Mouse (Mus musculus): ENCODE results near the gene Apoa5.

The Apoa5 gene

GRCm38 (mm10) chr9:46268343-46268873 lies at the start of gene Apoa5:
Apoa5 (plus strand) TSS chr9:46268633.
- no peak for DNase-seq (ENCODE audit: low spot score in 2 of 2)

GRCm38 (mm10) chr9:46223090-46223489 lies 45.3 kb upstream of the Apoa5 start:
- DNase-seq (ENCODE audit: low spot score in 2 of 2): no peak

GRCm38 (mm10) chr9:46224101-46224500 lies 44.3 kb upstream of the Apoa5 start:
- DNase-seq (ENCODE audit: low spot score in 2 of 2): no peak

GRCm38 (mm10) chr9:46224945-46225660 lies 43.3 kb upstream of the Apoa5 start:
- no peak for DNase-seq (ENCODE audit: low spot score in 2 of 2)

- DNase-seq (ENCODE audit: low spot score in 2 of 2): no peak
Observed at GRCm38 (mm10) chr9:46227064-46227614, 41.3 kb upstream of the Apoa5 start.

GRCm38 (mm10) chr9:46228491-46228890 lies 39.9 kb upstream of the Apoa5 start, which contains the start of gene Apoa1:
Apoa1 (plus strand) TSS chr9:46228580.
- DNase-seq (ENCODE audit: low spot score in 2 of 2): no peak

GRCm38 (mm10) chr9:46229573-46230449 lies 38.6 kb upstream of the Apoa5 start:
- peak; percentile 35 to 59 for DNase-seq (ENCODE audit: low spot score in 2 of 2)

- DNase-seq (ENCODE audit: low spot score in 2 of 2): no peak
Observed at GRCm38 (mm10) chr9:46230450-46230975, 37.9 kb upstream of the Apoa5 start.

- no peak for DNase-seq (ENCODE audit: low spot score in 2 of 2)
Observed at GRCm38 (mm10) chr9:46235196-46235595, 33.2 kb upstream of the Apoa5 start.

- no peak for DNase-seq (ENCODE audit: low spot score in 2 of 2)
Observed at GRCm38 (mm10) chr9:46235596-46235648, 33.0 kb upstream of the Apoa5 start, which contains the start of gene Apoc3. Apoc3 (minus strand) TSS chr9:46235636.

GRCm38 (mm10) chr9:46235649-46236048 lies 32.8 kb upstream of the Apoa5 start:
- DNase-seq (ENCODE audit: low spot score in 2 of 2): no peak

- no peak for DNase-seq (ENCODE audit: low spot score in 2 of 2)
Observed at GRCm38 (mm10) chr9:46238850-46239249, 29.6 kb upstream of the Apoa5 start.

GRCm38 (mm10) chr9:46240526-46241153 lies 27.8 kb upstream of the Apoa5 start, which contains the start of gene Apoa4:
Apoa4 (plus strand) TSS chr9:46240696.
- DNase-seq (ENCODE audit: low spot score in 2 of 2): no peak

GRCm38 (mm10) chr9:46241818-46242217 lies 26.6 kb upstream of the Apoa5 start:
- no peak for DNase-seq (ENCODE audit: low spot score in 2 of 2)

GRCm38 (mm10) chr9:46243122-46243521 lies 25.3 kb upstream of the Apoa5 start:
- DNase-seq (ENCODE audit: low spot score in 2 of 2): no peak

GRCm38 (mm10) chr9:46243584-46243983 lies 24.8 kb upstream of the Apoa5 start:
- no peak for DNase-seq (ENCODE audit: low spot score in 2 of 2)

GRCm38 (mm10) chr9:46246752-46247324 lies 21.6 kb upstream of the Apoa5 start:
- DNase-seq (ENCODE audit: low spot score in 2 of 2): peak in 1 of 2 experiments; percentile 53

- DNase-seq (ENCODE audit: low spot score in 2 of 2): no peak
Observed at GRCm38 (mm10) chr9:46256177-46256576, 12.3 kb upstream of the Apoa5 start.

GRCm38 (mm10) chr9:46256658-46257385 lies 11.6 kb upstream of the Apoa5 start:
- no peak for DNase-seq (ENCODE audit: low spot score in 2 of 2)

- DNase-seq (ENCODE audit: low spot score in 2 of 2): no peak
Observed at GRCm38 (mm10) chr9:46257546-46257945, 10.9 kb upstream of the Apoa5 start.

- no peak for DNase-seq (ENCODE audit: low spot score in 2 of 2)
Observed at GRCm38 (mm10) chr9:46259111-46259510, 9.3 kb upstream of the Apoa5 start.

All from thymus, postnatal 10 days (tissue).